Mouse (Mus musculus) kidney, embryonic 15.5 days (tissue): ENCODE measurements around the gene Slc9a9. TPM values are rescaled to one million over a fixed set of nuclear protein-coding genes. Genes with fewer than 3 reads are reported as not detected.

Experiments
- ATAC-seq: fragments of 200-750 bp; cut with Nextera tagmentation; replicated peaks from 2 replicates; pipeline ENCODE4 v1.8.0; 2017; ENCODE audit warnings: moderate TSS enrichment; ENCODE audit not compliant: low FRiP score
- H3K27ac ChIP-seq: fragments of 300-500 bp; sonication (generic); 2 replicates; pipeline ENCODE4 v1.5.1; 2015; ENCODE audit warnings: mild to moderate bottlenecking, inconsistent platforms
- H3K27me3 ChIP-seq: fragments of 300-500 bp; sonication (generic); 2 replicates; pipeline ENCODE4 v1.6.1; 2015; ENCODE audit warnings: inconsistent platforms
- H3K36me3 ChIP-seq: fragments of 300-500 bp; sonication (generic); 2 replicates; pipeline ENCODE4 v1.6.1; 2015; ENCODE audit warnings: inconsistent platforms
- H3K4me1 ChIP-seq: fragments of 300-500 bp; sonication (generic); 2 replicates; pipeline ENCODE4 v1.6.1; 2015; ENCODE audit warnings: inconsistent platforms
- H3K4me2 ChIP-seq: fragments of 300-500 bp; sonication (generic); 2 replicates; pipeline ENCODE4 v1.6.1; 2015; ENCODE audit warnings: moderate library complexity, mild to moderate bottlenecking, inconsistent platforms
- H3K4me3 ChIP-seq: fragments of 300-500 bp; sonication (generic); replicated peaks from 2 replicates; pipeline ENCODE4 v1.5.1; 2015; ENCODE audit warnings: mild to moderate bottlenecking, inconsistent platforms
- H3K9ac ChIP-seq: fragments of 300-500 bp; sonication (generic); 2 replicates; pipeline ENCODE4 v1.6.1; 2015; ENCODE audit warnings: mild to moderate bottlenecking, inconsistent platforms
- H3K9me3 ChIP-seq: fragments of 300-500 bp; sonication (generic); replicated peaks from 2 replicates; pipeline ENCODE4 v1.6.1; 2016; ENCODE audit warnings: inconsistent platforms
- WGBS: fragments of 180-500 bp; shearing (Covaris S2); methylation state at CpG from one replicate; pipeline ENCODE4 v1.1.7; 2015; ENCODE audit warnings: mixed read lengths; 5-methylcytosine and 5-hydroxymethylcytosine counted together
- polyA plus RNA-seq: library from polyadenylated mRNA; unstranded; fragments of >200 nt; fragmentation: Nextera tagmentation; extraction: Ambion mirVana; gene quantifications from 2 replicates; pipeline ENCODE4 v1.2.1, GENCODE M21; 2015

Gene Slc9a9
- polyA plus RNA-seq, 1 experiment from 2014 or later, result 4.0 TPM

DNA sequence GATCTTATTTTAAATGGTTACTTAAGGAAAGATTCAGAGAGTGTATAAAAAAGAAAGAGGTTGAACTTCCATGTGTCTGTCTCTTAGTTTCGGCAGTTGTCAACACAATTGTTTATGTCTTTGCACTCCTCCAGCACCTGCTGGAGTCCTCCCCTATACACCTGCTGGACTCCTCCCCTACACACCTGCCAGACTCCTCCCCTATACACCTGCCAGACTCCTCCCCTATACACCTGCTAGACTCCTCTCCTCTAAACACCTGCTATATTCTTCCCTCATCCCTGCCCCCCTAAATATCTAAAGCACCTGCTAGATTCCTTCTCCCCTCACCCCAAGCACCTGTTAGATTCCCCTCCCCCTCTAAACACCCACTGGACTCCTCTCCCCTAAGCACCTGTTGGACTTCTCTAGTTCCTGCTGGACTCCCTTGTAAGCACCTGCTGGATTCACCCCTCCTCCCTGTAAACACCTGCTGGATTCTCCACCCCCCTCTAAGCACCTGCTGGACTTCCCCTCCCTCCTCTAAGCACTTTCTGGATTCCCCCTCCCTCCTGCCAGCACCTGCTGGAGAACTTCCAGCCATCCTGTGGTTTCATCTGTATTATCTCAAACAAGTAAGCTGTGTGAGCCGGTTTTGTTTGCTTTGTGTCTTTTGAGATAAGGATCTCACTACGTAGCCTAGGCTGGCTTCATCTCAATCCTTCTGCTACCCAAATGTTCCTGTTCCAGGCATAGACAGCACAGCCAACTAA, 10.1 kb upstream of the Slc9a9 start:
- no peaks in the 10 kb centered on the region for H3K4me1 ChIP-seq
- ATAC-seq, result no peak
- H3K9ac ChIP-seq, result no peak overlapping the region
- H3K4me3 ChIP-seq, result no peak overlapping the region
- 69% methylated on average over 3 of the region's 3 CpGs for WGBS
- no peaks in the 10 kb centered on the region for H3K36me3 ChIP-seq
- H3K9me3 ChIP-seq, result no peaks in the 10 kb centered on the region
- no peak overlapping the region for H3K27ac ChIP-seq
- no peak overlapping the region for H3K4me2 ChIP-seq
- no peaks in the 10 kb centered on the region for H3K27me3 ChIP-seq

- H3K36me3 ChIP-seq, result no peaks in the 10 kb centered on the region
- ATAC-seq, result no peak
- no peaks in the 10 kb centered on the region for H3K9me3 ChIP-seq
- H3K27me3 ChIP-seq, result no peaks in the 10 kb centered on the region
- WGBS, result 20% methylated on average over 2 of the region's 2 CpGs
- H3K4me1 ChIP-seq, result no peaks in the 10 kb centered on the region
- no peak overlapping the region for H3K4me2 ChIP-seq
- no peak overlapping the region for H3K9ac ChIP-seq
- H3K27ac ChIP-seq, result no peak overlapping the region
- no peak overlapping the region for H3K4me3 ChIP-seq
Observed at GRCm38 (mm10) chr9:94661768-94662167, 7.9 kb upstream of the Slc9a9 start.

DNA sequence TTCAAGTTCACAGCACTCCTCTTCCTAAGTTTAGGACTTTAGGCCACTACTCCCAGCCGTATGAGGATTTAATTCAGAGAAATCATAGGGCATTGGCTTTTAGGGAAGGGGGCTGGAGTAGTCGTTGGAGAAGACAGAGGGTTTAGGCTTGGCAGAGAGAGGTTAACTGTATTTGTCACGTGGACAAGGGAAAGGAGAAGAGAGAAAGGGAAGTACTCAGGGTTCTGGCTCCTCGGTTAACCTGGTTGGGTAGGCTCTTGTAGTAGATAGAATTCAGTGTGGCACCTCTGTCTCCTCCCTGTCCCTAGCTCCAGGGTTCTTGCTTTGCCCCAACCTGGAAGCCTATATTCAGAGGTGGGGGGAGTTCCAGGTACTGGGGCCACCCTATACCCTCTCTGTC, 4.5 kb upstream of the Slc9a9 start:
- Histone ChIP-seq H3K4me2 (no peak overlapping the region), H3K9ac (no peak overlapping the region), H3K9me3 (no peaks in the 10 kb centered on the region), H3K27me3 (no peaks in the 10 kb centered on the region), H3K36me3 (no peaks in the 10 kb centered on the region), H3K4me3 (no peak overlapping the region), H3K27ac (no peak overlapping the region), H3K4me1 (peaks cover 5% of the 10 kb centered on the region)
- no peak for ATAC-seq
- WGBS, result 81% methylated on average over 4 of the region's 4 CpGs

DNA sequence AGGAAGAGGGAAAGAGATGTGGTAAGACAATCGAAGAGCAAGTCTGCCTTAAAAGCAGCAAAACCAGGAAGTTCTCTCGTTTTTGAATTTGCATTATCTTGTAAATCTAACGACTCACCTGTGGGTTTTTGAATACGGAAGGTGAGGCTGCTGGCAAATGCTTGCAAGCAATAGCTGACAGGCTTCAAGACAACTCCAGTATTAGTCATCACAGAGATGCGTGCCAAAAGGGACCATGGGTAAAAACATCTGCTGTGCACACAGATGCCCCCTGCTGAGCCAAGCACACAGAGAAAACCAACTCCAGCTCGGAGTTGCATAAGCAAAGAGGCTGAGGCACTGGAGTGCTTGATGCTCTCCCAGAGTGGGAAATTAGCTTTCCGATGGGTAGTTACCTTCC, 1.1 kb upstream of the Slc9a9 start:
- Histone ChIP-seq H3K27me3 (no peaks in the 10 kb centered on the region), H3K9ac (no peak overlapping the region), H3K4me2 (no peak overlapping the region), H3K4me1 (peaks cover 8% of the 10 kb centered on the region), H3K27ac (no peak overlapping the region), H3K9me3 (no peaks in the 10 kb centered on the region), H3K36me3 (no peaks in the 10 kb centered on the region), H3K4me3 (no peak overlapping the region)
- ATAC-seq, result no peak
- 64% methylated on average over 7 of the region's 7 CpGs for WGBS

DNA sequence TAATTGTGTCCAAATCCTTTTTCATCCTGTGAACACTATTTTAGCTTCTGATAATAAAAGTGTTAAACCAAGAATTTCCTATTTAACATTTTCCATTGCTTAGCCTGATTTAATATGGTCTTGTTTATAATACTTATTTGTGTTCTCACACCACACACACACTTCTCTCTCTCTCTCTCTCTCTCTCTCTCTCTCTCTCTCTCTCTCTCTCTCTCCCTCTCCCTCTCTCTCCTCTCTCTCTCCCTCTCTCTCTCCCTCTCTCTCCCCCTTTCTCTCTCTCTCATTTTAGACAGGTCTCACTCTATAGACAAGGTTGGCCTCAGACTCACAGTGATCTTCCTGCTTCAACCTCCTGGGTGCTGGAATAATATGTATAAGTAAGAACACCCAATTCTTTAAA, 995 bp downstream of the Slc9a9 start:
- Histone ChIP-seq H3K9me3 (no peaks in the 10 kb centered on the region), H3K4me2 (peak overlapping the region; percentile 82), H3K4me3 (peak overlapping the region; percentile 55), H3K9ac (no peak overlapping the region), H3K36me3 (no peaks in the 10 kb centered on the region), H3K4me1 (peaks cover 8% of the 10 kb centered on the region), H3K27me3 (no peaks in the 10 kb centered on the region), H3K27ac (no peak overlapping the region)
- ATAC-seq, result no peak

DNA sequence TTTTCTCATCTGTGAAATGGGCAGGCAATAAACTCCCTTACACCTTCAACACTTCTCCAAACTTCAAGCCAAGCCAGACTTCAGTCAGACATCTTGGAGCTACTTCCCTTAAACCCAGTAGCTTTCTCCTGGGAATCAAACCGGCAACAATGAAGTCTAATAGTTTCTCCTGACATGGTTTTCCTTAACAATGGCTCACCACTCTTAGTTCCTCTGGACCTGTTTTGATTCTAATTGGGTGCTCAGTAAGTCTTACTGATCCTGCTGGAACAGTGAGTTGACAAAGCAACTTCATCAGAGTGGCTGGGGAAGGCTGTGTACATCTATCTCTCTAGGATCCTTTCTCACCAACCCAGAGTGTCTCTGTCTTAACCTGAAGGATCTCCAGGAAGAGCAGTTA, 5.0 kb downstream of the Slc9a9 start:
- ATAC-seq, result no peak
- Histone ChIP-seq H3K4me2 (no peak overlapping the region), H3K4me3 (no peak overlapping the region), H3K4me1 (peaks cover 4% of the 10 kb centered on the region), H3K9me3 (no peaks in the 10 kb centered on the region), H3K36me3 (no peaks in the 10 kb centered on the region), H3K9ac (no peak overlapping the region), H3K27me3 (no peaks in the 10 kb centered on the region), H3K27ac (no peak overlapping the region)
- WGBS, result 98% methylated on average over 1 of the region's 1 CpGs

DNA sequence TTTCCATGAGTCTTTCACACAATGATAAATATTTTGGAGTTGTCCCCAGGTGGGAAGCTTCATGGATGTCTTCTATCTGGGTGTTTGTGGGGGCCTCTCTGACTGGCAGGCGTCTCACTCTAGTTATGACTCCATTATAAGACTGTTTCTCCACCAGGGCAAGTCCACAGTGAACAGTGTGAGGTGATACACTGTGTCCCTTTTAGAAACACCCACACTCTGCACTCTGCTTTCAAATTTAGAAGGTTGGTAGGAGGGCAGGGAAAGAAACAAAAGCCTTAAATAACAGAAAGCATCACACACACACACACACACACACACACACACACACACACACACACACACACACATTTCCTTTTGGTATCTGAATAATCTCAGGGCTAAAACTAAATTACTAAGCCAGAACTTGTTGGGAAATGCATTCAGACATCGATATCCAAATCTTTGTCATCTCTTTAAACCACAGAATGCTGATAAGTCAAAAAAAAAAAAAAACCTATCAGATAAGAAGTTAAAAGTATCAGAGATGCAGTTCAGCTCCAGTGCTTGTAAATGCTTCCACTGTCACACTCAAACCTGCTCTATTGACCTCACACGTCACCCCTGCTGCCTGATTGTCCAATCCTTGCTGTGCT, 8.4 kb downstream of the Slc9a9 start:
- Histone ChIP-seq H3K9ac (no peak overlapping the region), H3K4me3 (no peak overlapping the region), H3K9me3 (no peaks in the 10 kb centered on the region), H3K27me3 (no peaks in the 10 kb centered on the region), H3K4me2 (no peak overlapping the region), H3K36me3 (no peaks in the 10 kb centered on the region), H3K4me1 (peaks cover 13% of the 10 kb centered on the region), H3K27ac (no peak overlapping the region)
- 71% methylated on average over 3 of the region's 3 CpGs for WGBS
- ATAC-seq, result no peak

DNA sequence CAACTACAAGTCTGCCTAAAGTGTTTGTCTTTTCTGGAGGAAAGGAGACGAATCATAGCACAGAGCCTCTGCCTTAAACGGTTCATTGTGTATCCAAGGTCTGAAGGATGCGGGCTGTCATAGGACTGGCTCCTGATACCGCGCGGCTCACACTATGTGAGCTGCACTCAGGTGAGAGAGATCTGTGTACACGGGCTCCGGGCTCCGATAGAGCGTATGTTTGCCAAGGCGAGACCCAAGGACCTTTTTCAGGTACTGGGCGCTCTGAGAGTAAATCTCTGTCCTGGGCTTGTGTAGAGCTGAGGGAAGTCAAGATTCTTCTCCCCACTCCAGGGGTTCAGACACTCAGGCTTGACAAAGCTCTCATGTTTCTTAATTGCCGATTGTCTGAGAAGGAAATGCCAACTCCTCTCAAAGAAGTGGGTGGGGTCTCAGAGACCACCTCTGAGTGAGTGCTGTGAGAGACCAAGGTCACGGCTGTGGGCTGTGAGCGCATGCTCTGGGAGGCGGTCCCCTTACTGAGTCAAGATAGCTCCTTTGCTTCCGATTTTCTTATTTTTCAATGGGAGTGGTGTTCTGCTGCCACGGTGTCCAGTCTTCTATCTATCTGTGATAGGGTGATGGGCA, 10.9 kb downstream of the Slc9a9 start:
- ATAC-seq, result peak; percentile 57
- Histone ChIP-seq H3K27ac (no peak overlapping the region), H3K4me2 (no peak overlapping the region)

DNA sequence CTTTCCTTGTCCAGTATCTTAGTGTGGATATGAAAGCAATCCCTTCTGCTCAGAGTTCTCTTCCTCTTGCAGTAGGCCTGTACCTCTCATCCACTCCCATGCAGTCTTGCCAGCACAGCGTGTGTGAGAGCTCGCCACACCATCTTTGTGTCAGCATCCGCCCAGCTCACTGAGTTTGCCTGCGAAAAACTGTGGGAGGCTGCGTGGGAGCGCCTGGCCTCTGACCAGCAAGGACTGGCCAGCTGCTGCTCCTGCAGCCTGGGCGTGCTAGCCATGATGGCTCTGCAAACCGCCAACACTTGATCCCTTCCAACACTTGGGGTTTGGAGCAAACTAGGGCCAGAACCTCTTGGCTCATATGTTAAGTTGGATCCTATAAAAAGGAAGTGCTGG, 11.4 kb downstream of the Slc9a9 start:
- Histone ChIP-seq H3K4me2 (no peak overlapping the region), H3K27ac (no peak overlapping the region), H3K4me1 (peaks cover 13% of the 10 kb centered on the region), H3K27me3 (no peaks in the 10 kb centered on the region), H3K36me3 (no peaks in the 10 kb centered on the region), H3K9ac (no peak overlapping the region), H3K4me3 (no peak overlapping the region), H3K9me3 (no peaks in the 10 kb centered on the region)
- peak; percentile 80 for ATAC-seq
- 37% methylated on average over 8 of the region's 8 CpGs for WGBS

More for the DNA sequence above, 10.9 kb downstream of the Slc9a9 start:
- Histone ChIP-seq H3K36me3 (no peaks in the 10 kb centered on the region), H3K27me3 (no peaks in the 10 kb centered on the region), H3K4me1 (peaks cover 13% of the 10 kb centered on the region), H3K9me3 (no peaks in the 10 kb centered on the region), H3K9ac (no peak overlapping the region), H3K4me3 (no peak overlapping the region)
- 70% methylated on average over 18 of the region's 18 CpGs for whole genome bisulfite sequencing

DNA sequence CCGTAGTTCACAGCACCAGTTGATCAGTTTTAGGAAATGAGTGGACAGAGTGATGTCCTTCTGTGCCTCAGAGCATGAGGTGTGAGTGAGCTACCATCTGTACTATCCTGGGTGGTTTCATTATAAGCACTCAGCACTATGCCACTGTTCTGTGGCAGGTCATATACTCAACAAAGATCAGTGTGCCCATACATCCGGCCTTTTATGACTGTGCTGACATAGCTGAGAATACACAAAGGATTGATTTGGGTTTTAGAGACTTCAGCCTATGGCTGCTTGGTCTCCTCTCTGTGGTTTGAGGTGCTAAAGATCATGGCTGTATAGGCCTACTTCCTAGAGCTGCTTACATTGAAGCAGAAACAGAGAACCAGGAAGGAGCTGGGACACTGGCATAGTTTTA, 12.6 kb downstream of the Slc9a9 start:
- H3K4me3 ChIP-seq, result no peak overlapping the region

DNA sequence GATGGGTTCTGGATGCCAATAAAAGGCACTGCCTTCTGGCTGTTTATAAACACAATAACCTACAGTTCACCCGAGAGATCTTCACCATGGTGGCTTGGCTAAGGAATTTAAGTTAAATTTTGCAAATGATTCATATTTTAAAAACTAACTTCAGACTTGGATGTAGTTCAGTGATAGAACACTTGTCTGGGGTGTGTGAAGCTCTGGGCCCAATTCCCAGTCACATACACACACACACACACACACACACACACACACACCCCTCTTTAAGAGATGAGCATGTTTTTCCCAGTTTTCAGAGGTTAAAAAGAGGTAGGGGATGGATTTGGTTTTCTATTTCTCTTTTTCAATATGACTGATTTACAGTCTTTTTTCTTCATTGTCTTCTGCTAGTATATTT, 15.9 kb downstream of the Slc9a9 start:
- peaks cover 9% of the 10 kb centered on the region for H3K4me1 ChIP-seq
- no peaks in the 10 kb centered on the region for H3K27me3 ChIP-seq
- H3K4me2 ChIP-seq, result no peak overlapping the region
- no peak overlapping the region for H3K27ac ChIP-seq
- no peak overlapping the region for H3K9ac ChIP-seq
- H3K9me3 ChIP-seq, result no peaks in the 10 kb centered on the region
- 79% methylated on average over 1 of the region's 1 CpGs for WGBS
- H3K4me3 ChIP-seq, result no peak overlapping the region
- no peaks in the 10 kb centered on the region for H3K36me3 ChIP-seq
- no peak for ATAC-seq

More for the DNA sequence above, 12.6 kb downstream of the Slc9a9 start:
- no peaks in the 10 kb centered on the region for H3K27me3 ChIP-seq
- no peak overlapping the region for H3K27ac ChIP-seq
- H3K4me2 ChIP-seq, result no peak overlapping the region
- 76% methylated on average over 2 of the region's 2 CpGs for WGBS
- no peaks in the 10 kb centered on the region for H3K9me3 ChIP-seq
- H3K36me3 ChIP-seq, result no peaks in the 10 kb centered on the region
- peaks cover 13% of the 10 kb centered on the region for H3K4me1 ChIP-seq
- ATAC-seq, result no peak
- no peak overlapping the region for H3K9ac ChIP-seq

GRCm38 (mm10) chr9:94686380-94686779, 16.7 kb downstream of the Slc9a9 start:
- Histone ChIP-seq H3K4me2 (no peak overlapping the region), H3K4me1 (peaks cover 6% of the 10 kb centered on the region)
- WGBS, result 83% methylated on average over 2 of the region's 2 CpGs

More at GRCm38 (mm10) chr9:94686380-94686779, 16.7 kb downstream of the Slc9a9 start:
- H3K9ac ChIP-seq, result no peak overlapping the region
- no peaks in the 10 kb centered on the region for H3K27me3 ChIP-seq
- H3K36me3 ChIP-seq, result no peaks in the 10 kb centered on the region
- H3K9me3 ChIP-seq, result no peaks in the 10 kb centered on the region
- no peak overlapping the region for H3K4me3 ChIP-seq
- H3K27ac ChIP-seq, result no peak overlapping the region
- no peak for ATAC-seq
